Mouse (Mus musculus) small intestine, adult 2 months (tissue): ENCODE results near the gene Eif2a.
"Not testable (repeated sequence)": the region's sequence is repeated elsewhere in the genome, so short reads cannot be mapped to it uniquely, and the experiment has no call there.

Source experiments
- CTCF ChIP-seq: fragments of 200-500 bp; IDR thresholded peaks from 2 replicates; pipeline ENCODE4 v1.5.1; 2012; ENCODE audit warnings: low read depth, mild to moderate bottlenecking, control low read depth, inconsistent platforms, low read length, moderate library complexity, mixed read lengths; ENCODE audit not compliant: insufficient replicate concordance, insufficient read length; ENCODE audit errors: extremely low read depth
- POLR2A ChIP-seq: fragments of 200-500 bp; IDR thresholded peaks from 2 replicates; pipeline ENCODE4 v1.6.1; 2012; ENCODE audit warnings: low read depth, mild to moderate bottlenecking, control low read depth, inconsistent platforms, low read length, moderate library complexity

DNA sequence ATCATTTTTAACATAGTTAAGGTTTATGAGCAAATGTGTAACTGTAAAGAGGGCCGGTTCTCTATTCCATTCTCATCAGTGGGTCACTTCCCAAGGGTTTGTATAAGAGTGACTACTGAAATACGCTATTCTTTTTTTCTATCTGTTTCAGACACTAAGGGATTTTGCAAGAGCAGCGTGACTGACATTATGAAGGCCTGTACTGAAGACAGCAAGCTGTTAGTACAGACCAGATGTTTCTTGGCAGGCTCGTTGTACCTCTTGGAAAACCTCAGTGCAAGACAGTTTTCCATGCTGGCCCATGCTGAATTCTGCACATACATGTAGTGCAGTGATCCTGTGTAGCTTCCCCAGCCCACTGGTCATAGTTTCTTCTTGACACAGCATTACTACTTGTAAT is 64.9 kb downstream of the Eif2a start:
- TF ChIP-seq POLR2A, CTCF: not testable (repeated sequence)
